Mouse (Mus musculus) thymus, adult 2 months (tissue): ENCODE results near the gene Fam172a.

Experiments used
- CTCF ChIP-seq: fragments of 200-500 bp; IDR thresholded peaks from 2 replicates; pipeline ENCODE4 v1.5.1; 2012; ENCODE audit warnings: mild to moderate bottlenecking, control low read depth, low read length, moderate library complexity, borderline replicate concordance; ENCODE audit not compliant: control insufficient read depth, poor library complexity, insufficient read depth; ENCODE audit errors: extremely low read depth
- POLR2A ChIP-seq: fragments of 200-500 bp; IDR thresholded peaks from 2 replicates; pipeline ENCODE4 v1.6.1; 2012; ENCODE audit warnings: mild to moderate bottlenecking, low read length, control low read depth, moderate library complexity; ENCODE audit not compliant: control insufficient read depth, poor library complexity, insufficient read depth; ENCODE audit errors: extremely low read depth

GRCm38 (mm10) chr13:77976248-77976647 is 274.4 kb downstream of the Fam172a start:
- TF ChIP-seq CTCF (no peak), POLR2A (no peak)
